Mouse (Mus musculus) splenic B cell, adult 2 months (primary cell): ENCODE data around the gene Card10.
A peak's percentile ranks its signal among the peaks of the same experiment; 100 is the strongest.
"Not testable (repeated sequence)": the region's sequence is repeated elsewhere in the genome, so short reads cannot be mapped to it uniquely, and the experiment has no call there.

Source experiments
- DNase-seq: peaks from one replicate; pipeline ENCODE4 v3.0.0-alpha.2; 2011; ENCODE audit warnings: low read depth, low spot score
- H3K27me3 ChIP-seq: 2 replicates; pipeline ENCODE4 v1.6.1; 2012; ENCODE audit warnings: mild to moderate bottlenecking, low read length, moderate library complexity, mixed read lengths; ENCODE audit not compliant: control insufficient read depth, poor library complexity, insufficient read depth, severe bottlenecking
- H3K36me3 ChIP-seq: 2 replicates; pipeline ENCODE4 v1.6.1; 2012; ENCODE audit warnings: mild to moderate bottlenecking, low read length, moderate library complexity, mixed read lengths; ENCODE audit not compliant: control insufficient read depth, poor library complexity, insufficient read depth, severe bottlenecking

The Card10 gene

GRCm38 (mm10) chr15:78802776-78803391, at the start of gene Card10:
TSS of gene Card10 (minus strand) at chr15:78803042.
- Histone ChIP-seq H3K36me3 (no peaks in the 10 kb centered on the region), H3K27me3 (no peaks in the 10 kb centered on the region)
- DNase-seq, result peak; percentile 57

GRCm38 (mm10) chr15:78851505-78852153, 48.8 kb upstream of the Card10 start:
- Histone ChIP-seq H3K36me3 (no peaks in the 10 kb centered on the region), H3K27me3 (0 out of 2 replicates have a peak, but pooled peaks cover 1% of the 10 kb centered on the region)
- peak; percentile 92 for DNase-seq

GRCm38 (mm10) chr15:78850944-78851343, 48.1 kb upstream of the Card10 start:
- H3K36me3 ChIP-seq, result no peaks in the 10 kb centered on the region
- 0 out of 2 replicates have a peak, but pooled peaks cover 1% of the 10 kb centered on the region for H3K27me3 ChIP-seq
- no peak for DNase-seq

- no peak for DNase-seq
- no peaks in the 10 kb centered on the region for H3K36me3 ChIP-seq
- 0 out of 2 replicates have a peak, but pooled peaks cover 1% of the 10 kb centered on the region for H3K27me3 ChIP-seq
These were observed 47.4 kb upstream of the Card10 start for GRCm38 (mm10) chr15:78850059-78850824.

- Histone ChIP-seq H3K27me3 (0 out of 2 replicates have a peak, but pooled peaks cover 1% of the 10 kb centered on the region), H3K36me3 (no peaks in the 10 kb centered on the region)
- no peak for DNase-seq
These were observed 46.6 kb upstream of the Card10 start for GRCm38 (mm10) chr15:78849485-78849884.

- H3K36me3 ChIP-seq, result no peaks in the 10 kb centered on the region
- DNase-seq, result peak; percentile 84
- no peaks in the 10 kb centered on the region for H3K27me3 ChIP-seq
These were observed 45.6 kb upstream of the Card10 start for GRCm38 (mm10) chr15:78848467-78848866.

GRCm38 (mm10) chr15:78846805-78847204, 44.0 kb upstream of the Card10 start:
- H3K27me3 ChIP-seq, DNase-seq, H3K36me3 ChIP-seq: not testable (repeated sequence)

- no peak for DNase-seq
- H3K36me3 ChIP-seq, result no peaks in the 10 kb centered on the region
- H3K27me3 ChIP-seq, result no peaks in the 10 kb centered on the region
These were observed 43.5 kb upstream of the Card10 start for GRCm38 (mm10) chr15:78846352-78846751.

GRCm38 (mm10) chr15:78845867-78846266, 43.0 kb upstream of the Card10 start:
- no peaks in the 10 kb centered on the region for H3K36me3 ChIP-seq
- DNase-seq, result no peak
- H3K27me3 ChIP-seq, result no peaks in the 10 kb centered on the region

- Histone ChIP-seq H3K27me3 (no peaks in the 10 kb centered on the region), H3K36me3 (no peaks in the 10 kb centered on the region)
- no peak for DNase-seq
These were observed 42.5 kb upstream of the Card10 start for GRCm38 (mm10) chr15:78845321-78845720.

- no peaks in the 10 kb centered on the region; the same call in 1 of the 2 replicates for H3K27me3 ChIP-seq
- DNase-seq, result no peak
- no peaks in the 10 kb centered on the region for H3K36me3 ChIP-seq
These were observed 41.9 kb upstream of the Card10 start for GRCm38 (mm10) chr15:78844791-78845190.

GRCm38 (mm10) chr15:78843581-78844469, 41.0 kb upstream of the Card10 start:
- no peak for DNase-seq
- Histone ChIP-seq H3K36me3 (no peaks in the 10 kb centered on the region), H3K27me3 (no peaks in the 10 kb centered on the region; the same call in 1 of the 2 replicates)

- DNase-seq, result no peak
- Histone ChIP-seq H3K36me3 (no peaks in the 10 kb centered on the region), H3K27me3 (no peaks in the 10 kb centered on the region; the same call in 1 of the 2 replicates)
These were observed 39.7 kb upstream of the Card10 start, which contains the start of gene Cdc42ep1 for GRCm38 (mm10) chr15:78842371-78843163. TSS of gene Cdc42ep1 (plus strand) at chr15:78842624.
